Mouse (Mus musculus) heart, postnatal 14 days (tissue): ENCODE results near the gene Slc30a3. TPM values are rescaled to one million over a fixed set of nuclear protein-coding genes. Genes with fewer than 3 reads are reported as not detected.
A peak's percentile ranks its signal among the peaks of the same experiment; 100 is the strongest.

ENCODE experiments used
- DNase-seq, 2 experiments: peaks; one replicate each; pipeline ENCODE4 v3.0.0; 2021 to 2022
- intact Hi-C: fragments of 180-260 bp; cut with DNase I; formaldehyde crosslinking; loops from one replicate; pipeline ENCODE4 v1.15.1; 2025
- total RNA-seq, 2 experiments: library from RNA; stranded (reverse); gene quantifications; 2 replicates each; pipeline ENCODE4 v1.2.3; 2021

The Slc30a3 gene
- total RNA-seq, 2 experiments from 2014 or later = 0.27 TPM; not detected in 1

GRCm38 (mm10) chr5:31094100-31094798, 13.8 kb downstream of the Slc30a3 start:
- DNase-seq = no peak

DNA sequence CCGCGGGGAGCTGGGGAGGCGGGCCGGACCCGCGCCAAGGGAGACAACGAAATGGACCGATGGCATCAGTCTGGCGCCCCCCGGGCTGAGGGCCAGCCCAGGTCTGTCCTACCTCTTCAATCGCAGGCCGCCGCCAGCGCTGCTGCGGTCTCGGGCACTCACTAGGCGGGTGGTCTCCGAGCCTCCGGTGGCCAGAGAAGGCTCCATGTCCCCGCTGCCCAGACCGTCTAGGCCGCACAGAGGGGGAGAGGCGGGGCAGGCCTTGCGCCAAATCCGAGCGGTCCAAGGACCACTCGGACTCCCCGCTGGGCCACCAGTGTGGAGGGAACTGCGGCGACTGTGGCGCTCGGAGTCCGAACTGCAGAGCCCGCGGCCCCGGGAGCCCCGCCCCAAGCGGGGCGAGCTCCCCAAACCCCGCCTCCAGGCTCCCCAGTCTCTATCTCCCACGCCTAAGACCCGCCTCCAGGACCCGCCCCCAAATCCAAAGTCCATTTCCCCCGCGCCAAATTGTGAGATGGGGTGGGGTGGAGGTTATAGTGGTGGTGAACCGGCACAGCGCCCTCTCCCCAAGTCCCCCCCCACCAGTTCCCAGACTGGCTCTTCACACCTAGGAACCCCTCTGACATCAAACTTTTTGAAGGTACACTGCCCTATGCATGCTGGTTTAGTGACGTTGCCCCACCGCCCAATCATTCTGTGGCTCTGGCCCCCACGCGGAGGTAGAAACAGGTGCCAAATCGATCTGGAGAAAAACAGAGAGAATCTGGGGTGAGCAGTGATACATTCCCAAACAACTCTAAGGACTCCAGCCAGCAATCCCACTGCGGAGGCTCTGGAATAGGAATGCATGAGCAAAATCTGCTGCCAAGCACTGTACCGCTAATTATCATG, 14.6 kb downstream of the Slc30a3 start:
- DNase-seq = peak in 1 of 2 experiments; percentile 47
- intact Hi-C loops = no loop called here

More at GRCm38 (mm10) chr5:31094100-31094798, 13.8 kb downstream of the Slc30a3 start:
- intact Hi-C loops = no loop called here

DNA sequence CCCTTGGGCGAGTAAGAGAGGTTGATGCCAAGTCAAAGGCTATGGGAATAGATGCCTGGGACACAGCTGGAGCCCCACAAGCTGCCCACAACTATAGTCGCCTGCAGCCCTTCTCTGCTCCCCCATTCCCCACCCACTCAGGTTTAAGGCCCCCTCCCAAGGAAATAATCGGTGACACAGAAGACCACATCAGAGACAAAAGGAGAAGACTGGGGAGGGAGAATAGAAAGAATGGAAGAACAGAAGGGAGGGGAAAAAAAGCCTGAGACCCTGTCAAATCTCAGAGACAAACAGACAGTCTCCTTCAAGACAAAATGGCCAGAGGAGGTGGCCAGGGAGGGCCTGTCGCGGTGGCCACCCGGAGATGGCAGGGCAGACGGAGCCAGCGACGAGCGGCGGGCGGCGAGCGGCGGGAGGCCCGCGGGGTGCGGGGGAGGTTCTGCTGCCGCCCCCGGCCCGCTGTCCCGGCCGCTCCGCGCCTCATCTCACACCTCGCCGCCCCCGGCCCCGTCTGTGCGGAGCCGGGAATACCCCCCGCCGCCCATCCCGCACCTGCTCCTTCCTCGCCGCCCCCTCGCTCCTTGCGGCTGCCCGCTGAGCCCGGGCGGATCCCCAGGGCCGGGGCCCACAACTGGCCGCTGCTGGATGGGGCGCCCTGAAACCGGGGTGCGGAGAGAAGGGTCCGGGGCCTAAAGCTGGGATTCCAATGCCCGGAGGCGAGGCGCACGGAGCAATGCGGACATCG, 15.6 kb downstream of the Slc30a3 start:
- DNase-seq = no peak
- intact Hi-C loops = no loop called here

- DNase-seq = no peak
- intact Hi-C loops = no loop called here
These were observed 20.9 kb downstream of the Slc30a3 start for GRCm38 (mm10) chr5:31087131-31087530.

DNA sequence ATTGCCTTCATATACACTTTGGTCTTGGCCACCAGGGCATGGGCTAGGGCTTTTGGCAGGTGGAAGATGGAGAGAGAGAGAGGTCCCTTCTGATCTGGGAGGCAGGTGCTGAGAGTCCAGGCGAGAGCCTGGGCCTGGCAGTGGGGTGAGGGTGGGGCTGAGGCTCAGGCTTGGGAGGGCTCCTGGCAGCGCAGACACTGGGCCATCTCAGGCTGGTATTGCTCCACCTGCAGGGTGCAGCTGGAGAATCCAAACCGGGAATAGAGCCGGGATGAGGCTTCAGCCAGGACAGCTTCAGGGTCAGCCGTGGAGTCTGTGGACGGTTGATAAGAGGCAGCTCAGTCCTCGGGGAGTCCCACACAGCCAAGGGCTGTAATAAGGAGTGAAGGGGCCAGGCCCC, 21.4 kb downstream of the Slc30a3 start:
- no peak for DNase-seq
- intact Hi-C loops = no loop called here

DNA sequence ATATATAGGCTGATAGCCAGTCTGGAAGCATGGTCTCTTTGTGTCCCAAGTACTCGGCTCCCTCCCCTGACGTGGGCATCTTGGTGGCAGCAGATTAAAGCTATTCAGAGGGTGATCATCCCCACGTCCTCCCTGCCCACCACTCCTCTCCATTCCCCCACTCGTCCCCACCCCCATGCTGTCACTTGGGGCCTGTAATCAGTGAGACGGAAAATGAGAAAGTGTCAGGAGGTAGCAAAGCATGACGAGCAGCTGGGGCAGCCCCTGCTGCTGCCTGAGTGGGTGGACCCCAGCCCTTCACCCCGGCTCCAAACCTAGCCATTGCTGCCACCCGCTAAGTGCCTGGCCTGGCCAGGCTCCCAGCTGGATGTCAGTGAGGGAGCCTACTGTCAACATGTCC, 24.1 kb downstream of the Slc30a3 start:
- intact Hi-C loops = no loop called here

GRCm38 (mm10) chr5:31082935-31083625, 25.0 kb downstream of the Slc30a3 start:
- DNase-seq = no peak
- intact Hi-C loops = no loop called here

More for the DNA sequence above, 24.1 kb downstream of the Slc30a3 start:
- no peak for DNase-seq

GRCm38 (mm10) chr5:31082355-31082754, 25.7 kb downstream of the Slc30a3 start:
- peak; percentile 65 to 83 for DNase-seq
- intact Hi-C loops = no loop called here

DNA sequence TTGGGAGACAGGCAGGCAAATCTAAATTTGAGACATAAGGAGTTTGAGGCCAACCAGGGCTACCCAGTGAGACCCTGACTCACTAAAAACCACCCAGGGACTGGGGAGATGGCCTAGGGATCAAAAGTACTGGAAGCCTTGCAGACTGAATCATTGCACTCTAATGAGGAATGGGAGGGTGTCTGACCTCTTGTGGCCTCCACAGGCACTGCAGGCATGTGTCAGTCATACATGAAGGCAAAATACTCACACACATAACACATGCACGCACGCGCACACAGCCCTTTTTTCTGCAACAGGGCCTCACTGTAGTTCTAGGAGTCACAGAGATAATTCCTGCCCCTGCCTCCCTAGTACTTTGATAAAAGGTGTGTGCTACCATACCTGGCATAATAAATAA, 26.7 kb downstream of the Slc30a3 start:
- DNase-seq = peak in 1 of 2 experiments; percentile 63
- intact Hi-C loops = loop anchor here (2.0 kb wide), 1 partner anchor 29 kb away; no protein-coding TSS in a partner anchor

DNA sequence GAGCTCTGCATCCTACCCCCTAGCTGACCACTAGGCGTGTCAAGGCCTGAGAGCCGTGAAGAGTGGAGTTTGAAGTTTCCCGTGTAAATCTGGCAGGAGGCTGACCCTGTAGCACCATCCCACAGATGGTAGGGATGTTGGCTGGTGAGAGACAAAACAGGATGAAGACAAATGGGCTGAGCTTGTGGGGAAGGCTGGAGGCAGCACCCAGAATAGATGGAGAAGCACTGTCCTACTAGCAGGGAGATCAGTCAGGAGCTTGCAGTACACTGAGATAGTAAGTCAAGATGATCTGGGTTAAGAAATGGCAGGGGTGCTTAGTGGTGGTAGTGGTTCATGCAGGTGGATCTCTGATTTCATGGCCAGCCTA, 27.3 kb downstream of the Slc30a3 start:
- intact Hi-C loops = loop anchor here (2.0 kb wide), 1 partner anchor 30 kb away; no protein-coding TSS in a partner anchor

DNA sequence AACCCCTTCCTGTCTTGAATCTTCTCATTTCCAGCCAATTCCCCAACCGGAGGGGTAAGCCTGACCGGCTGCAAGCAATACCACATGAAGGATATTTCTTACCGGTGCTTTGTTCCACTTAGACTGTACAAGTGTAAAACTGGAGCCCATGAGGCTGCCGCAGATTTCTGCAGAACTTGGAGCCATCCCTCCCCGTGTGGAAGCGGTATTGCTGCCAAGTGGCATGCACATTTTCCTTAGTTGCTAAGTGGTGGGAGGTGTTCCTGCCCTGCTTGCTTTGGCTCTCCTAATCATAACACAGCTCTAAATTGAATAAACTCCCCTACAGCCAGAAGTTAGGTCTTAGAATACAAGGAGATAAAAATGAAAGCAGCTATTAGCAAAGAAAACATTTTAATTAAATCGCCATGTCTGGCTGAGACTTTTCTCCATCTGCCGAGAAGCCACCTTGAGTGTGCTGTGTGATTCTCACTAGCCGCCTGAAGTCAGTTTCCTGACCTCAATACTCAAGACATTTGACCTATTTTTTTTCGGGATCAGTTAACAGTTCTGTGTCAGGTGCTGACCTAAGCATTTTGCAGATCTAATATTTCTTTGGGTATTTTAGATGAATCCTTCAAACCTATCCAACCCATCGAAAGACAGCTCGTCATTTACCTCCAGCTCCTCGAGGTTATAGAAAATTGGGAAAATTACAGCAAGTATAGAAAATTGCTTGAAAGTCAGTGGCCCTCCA, 27.8 kb downstream of the Slc30a3 start:
- DNase-seq = no peak
- intact Hi-C loops = loop anchor here (2.0 kb wide), 1 partner anchor 31 kb away; no protein-coding TSS in a partner anchor

More for the DNA sequence above, 27.3 kb downstream of the Slc30a3 start:
- DNase-seq = no peak

DNA sequence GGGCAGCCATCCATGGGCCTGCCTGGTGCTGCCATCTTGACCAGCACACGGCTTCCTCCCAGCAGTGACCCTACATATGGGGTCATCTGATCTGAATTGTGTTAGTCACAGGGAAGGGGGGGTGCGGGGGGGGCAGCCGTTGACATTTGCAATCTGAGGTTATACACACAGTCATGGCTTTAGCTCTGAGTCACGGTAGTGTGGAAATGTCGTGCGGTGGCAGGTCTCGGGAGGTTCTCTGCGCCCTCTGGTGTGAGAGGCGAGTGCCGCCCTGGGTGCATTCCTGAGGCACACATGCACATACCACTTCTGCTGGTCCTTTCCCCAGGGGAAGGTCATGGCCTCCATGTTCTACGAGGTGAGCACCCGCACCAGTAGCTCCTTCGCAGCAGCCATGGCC, 31.7 kb downstream of the Slc30a3 start:
- no peak for DNase-seq
- intact Hi-C loops = no loop called here

GRCm38 (mm10) chr5:31073176-31073575, 34.9 kb downstream of the Slc30a3 start:
- intact Hi-C loops = no loop called here
- DNase-seq = no peak

DNA sequence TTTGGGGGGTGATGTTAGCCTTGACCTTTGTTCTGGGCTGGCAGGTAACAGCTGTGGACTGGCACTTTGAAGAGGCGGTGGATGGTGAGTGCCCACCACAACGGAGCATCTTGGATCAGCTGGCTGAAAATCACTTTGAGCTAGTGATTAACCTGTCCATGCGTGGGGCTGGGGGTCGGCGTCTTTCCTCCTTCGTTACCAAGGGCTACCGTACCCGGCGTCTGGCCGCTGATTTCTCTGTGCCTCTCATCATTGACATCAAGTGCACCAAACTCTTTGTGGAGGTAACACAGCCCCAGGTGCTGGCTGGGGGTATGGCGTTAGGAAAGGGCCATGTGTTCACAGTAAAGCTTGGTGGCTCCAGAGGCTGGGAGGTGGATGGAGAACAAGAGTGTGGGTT, 36.2 kb downstream of the Slc30a3 start:
- intact Hi-C loops = no loop called here

DNA sequence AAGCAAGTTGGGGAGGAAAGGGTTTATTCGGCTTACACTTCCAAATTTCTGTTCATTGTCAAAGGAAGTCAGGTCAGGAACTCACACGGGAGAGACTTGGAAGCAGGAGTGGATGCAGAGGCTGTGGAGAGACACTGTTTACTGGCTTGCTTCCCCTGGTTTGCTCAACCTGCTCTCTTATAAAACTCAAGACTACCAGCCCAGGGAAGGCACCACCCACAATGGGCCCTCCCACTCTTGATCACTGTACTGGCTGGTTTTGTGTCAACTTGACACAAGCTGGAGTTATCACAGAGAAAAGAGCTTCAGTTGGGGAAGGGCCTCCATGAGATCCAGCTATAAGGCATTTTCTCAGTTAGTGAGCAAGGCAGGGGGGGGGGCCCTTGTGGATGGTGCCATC, 37.0 kb downstream of the Slc30a3 start:
- DNase-seq = no peak
- intact Hi-C loops = no loop called here

More for the DNA sequence above, 36.2 kb downstream of the Slc30a3 start:
- DNase-seq = no peak

GRCm38 (mm10) chr5:31069810-31070209, 38.2 kb downstream of the Slc30a3 start:
- no peak for DNase-seq
- intact Hi-C loops = no loop called here

DNA sequence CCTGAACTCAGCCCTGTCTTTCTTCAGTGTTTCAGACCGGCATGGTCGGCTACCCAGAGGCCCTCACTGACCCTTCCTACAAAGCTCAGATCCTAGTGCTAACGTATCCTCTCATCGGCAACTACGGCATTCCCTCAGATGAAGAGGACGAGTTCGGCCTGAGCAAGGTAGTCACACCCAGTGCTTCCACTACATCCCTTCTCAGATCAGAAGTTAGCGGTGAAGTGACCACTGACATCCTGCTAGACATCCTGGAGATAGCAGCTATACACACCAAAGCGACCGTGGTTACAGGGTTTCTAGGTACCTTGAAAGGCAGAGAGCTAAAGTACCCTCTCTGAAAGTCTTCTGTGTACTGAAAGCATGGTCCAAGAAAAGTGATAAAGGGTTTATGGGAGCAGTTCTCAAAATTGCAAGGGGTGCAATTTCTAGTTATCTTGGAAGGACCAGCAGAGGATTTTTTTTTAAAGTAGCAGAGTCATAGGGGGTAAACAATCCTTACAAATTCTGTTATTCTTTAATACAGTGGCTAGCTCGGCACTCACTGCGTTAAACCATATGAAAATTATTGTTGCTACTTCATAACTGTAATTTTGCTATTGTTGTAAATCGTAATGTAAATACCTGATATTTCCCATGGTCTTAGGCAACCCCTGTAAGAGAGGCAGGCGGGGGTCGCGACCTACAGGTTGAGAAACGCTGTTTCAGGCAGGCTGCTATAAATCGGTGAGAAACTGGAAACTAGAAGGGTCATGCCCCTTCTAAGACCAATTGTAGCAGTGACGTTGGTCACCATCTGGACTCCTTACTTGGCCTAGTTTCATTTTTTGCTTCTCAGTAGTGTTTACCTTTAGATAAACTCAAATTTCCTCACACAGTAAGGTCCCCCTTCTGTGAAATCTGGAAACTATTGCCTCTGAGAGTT, 52.6 kb downstream of the Slc30a3 start:
- intact Hi-C loops = loop anchor here (5.0 kb wide), 1 partner anchor 122 kb away; the partner anchor contains the start of gene Gm29609
- DNase-seq = no peak
